Mouse (Mus musculus): ENCODE measurements around the gene Grxcr1. TPM values are rescaled to one million over a fixed set of nuclear protein-coding genes. Genes with fewer than 3 reads are reported as not detected.

Gene Grxcr1
- total RNA-seq (2023): not detected in 4 replicates

GRCm38 (mm10) chr5:68031744-68032143 lies at the start of gene Grxcr1:
TSS of gene Grxcr1 (plus strand) at chr5:68031835.

Other genes starting within 250 kb of the Grxcr1 start
- 117 to 133 TPM (median 125 TPM) in 4 replicates for gene Atp8a1, start 184.4 kb upstream of the Grxcr1 start, total RNA-seq (2023)
- not detected in 4 replicates for gene Gm5108, start 90.2 kb upstream of the Grxcr1 start, total RNA-seq (2023)
- gene Gm21905, start 85.4 kb upstream of the Grxcr1 start, total RNA-seq (2023): not detected in 4 replicates